Mouse (Mus musculus) MEL (cell line): Measurements from ENCODE around the gene Specc1l.

ENCODE experiments used
- GATA1 ChIP-seq: IDR thresholded peaks from 2 replicates; pipeline ENCODE4 v1.6.1; 2011; ENCODE audit warnings: low read depth, low read length, improper control_type of control experiment
- POLR2A ChIP-seq, 2 experiments: IDR thresholded peaks; 2 replicates each; pipeline ENCODE4 v1.6.1; 2011 to 2012; ENCODE audit warnings: low read length in 2 of 2, mild to moderate bottlenecking in 2 of 2, control low read depth in 1 of 2, improper control_type of control experiment in 1 of 2, low read depth in 1 of 2, moderate library complexity in 1 of 2; ENCODE audit not compliant: control insufficient read depth in 1 of 2, insufficient read depth in 1 of 2, poor library complexity in 1 of 2
- SIN3A ChIP-seq: IDR thresholded peaks from 2 replicates; pipeline ENCODE4 v1.6.1; 2012; ENCODE audit warnings: low read length, improper control_type of control experiment, inconsistent platforms

GRCm38 (mm10) chr10:75261268-75261667 is 49.4 kb downstream of the Specc1l start:
- TF ChIP-seq GATA1 (no peak), POLR2A (IDR thresholded peaks at IDR 0.05; ENCODE audit: control insufficient read depth in 1 of 2, insufficient read depth in 1 of 2, low read depth in 1 of 2, low read length in 2 of 2, poor library complexity in 1 of 2) (no peak), SIN3A (no peak)
